Mouse (Mus musculus): ENCODE results near the gene Ripk1. TPM values are rescaled to one million over a fixed set of nuclear protein-coding genes. Genes with fewer than 3 reads are reported as not detected.
A peak's percentile ranks its signal among the peaks of the same experiment; 100 is the strongest.

Gene Ripk1
- polyA plus RNA-seq (2014; fragmentation: Nextera tagmentation; extraction: Ambion mirVana): 5.2 and 7.9 TPM in 2 replicates

- Histone ChIP-seq H3K4me2 (ENCODE audit: low read depth, low read length) (peak within 1 kb of the TSS; percentile 83), H3K9ac (replicated peaks; ENCODE audit: low read depth, low read length) (peak within 1 kb of the TSS; percentile 90), H3K27ac (ENCODE audit: low read depth, low read length) (peak within 1 kb of the TSS; percentile 88), H3K9me3 (ENCODE audit: control insufficient read depth, low read length) (no peaks in the 10 kb centered on the region), H3K36me3 (ENCODE audit: control insufficient read depth, insufficient read depth, low read length) (no peaks in the 10 kb centered on the region), H3K4me1 (ENCODE audit: control insufficient read depth, insufficient read depth, low read length) (no peaks in the 10 kb centered on the region), H3K27me3 (ENCODE audit: control insufficient read depth, insufficient read depth, low read length) (no peaks in the 10 kb centered on the region), H3K4me3 (ENCODE audit: low read depth, low read length) (peak within 1 kb of the TSS; percentile 96)
- peak; percentile 96 for ATAC-seq (ENCODE audit: low read depth)
- under 1% methylated on average over 86 of the region's 92 CpGs for WGBS
Measured at GRCm38 (mm10) chr13:34002058-34003006, at the start of gene Ripk1, which contains the start of gene Serpinb6a. TSS of gene Ripk1 (plus strand) at chr13:34002363. TSS of gene Serpinb6a (minus strand) at chr13:34002794.

DNA sequence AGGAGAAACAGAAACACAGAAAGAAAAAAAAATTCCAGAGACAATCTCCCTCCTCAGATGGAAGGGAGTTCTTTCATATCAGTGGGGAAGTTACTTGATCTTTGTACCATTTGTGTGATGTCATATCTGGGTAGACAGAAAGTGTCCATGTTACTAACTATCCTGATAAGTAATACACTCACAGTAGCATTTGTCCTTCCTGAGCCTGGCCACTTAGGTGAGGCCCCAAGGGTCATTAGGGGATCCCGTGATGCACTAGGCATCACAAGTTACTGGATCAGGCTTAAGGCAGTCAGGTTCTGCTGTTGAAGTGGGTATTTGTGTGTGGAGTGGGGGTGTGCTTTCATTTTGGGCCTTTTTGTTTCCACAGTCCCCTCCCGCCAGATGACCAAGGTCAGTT lies 49.2 kb upstream of the Ripk1 start:
- Histone ChIP-seq H3K27me3 (ENCODE audit: control insufficient read depth, insufficient read depth, low read length) (no peaks in the 10 kb centered on the region), H3K4me1 (ENCODE audit: control insufficient read depth, insufficient read depth, low read length) (no peaks in the 10 kb centered on the region), H3K9me3 (ENCODE audit: control insufficient read depth, low read length) (no peaks in the 10 kb centered on the region), H3K4me3 (ENCODE audit: low read depth, low read length) (no peak overlapping the region), H3K4me2 (ENCODE audit: low read depth, low read length) (no peak overlapping the region), H3K9ac (replicated peaks; ENCODE audit: low read depth, low read length) (no peak overlapping the region), H3K36me3 (ENCODE audit: control insufficient read depth, insufficient read depth, low read length) (no peaks in the 10 kb centered on the region), H3K27ac (ENCODE audit: low read depth, low read length) (no peak overlapping the region)
- no peak for ATAC-seq (ENCODE audit: low read depth)
- 90% methylated on average over 2 of the region's 2 CpGs for WGBS

DNA sequence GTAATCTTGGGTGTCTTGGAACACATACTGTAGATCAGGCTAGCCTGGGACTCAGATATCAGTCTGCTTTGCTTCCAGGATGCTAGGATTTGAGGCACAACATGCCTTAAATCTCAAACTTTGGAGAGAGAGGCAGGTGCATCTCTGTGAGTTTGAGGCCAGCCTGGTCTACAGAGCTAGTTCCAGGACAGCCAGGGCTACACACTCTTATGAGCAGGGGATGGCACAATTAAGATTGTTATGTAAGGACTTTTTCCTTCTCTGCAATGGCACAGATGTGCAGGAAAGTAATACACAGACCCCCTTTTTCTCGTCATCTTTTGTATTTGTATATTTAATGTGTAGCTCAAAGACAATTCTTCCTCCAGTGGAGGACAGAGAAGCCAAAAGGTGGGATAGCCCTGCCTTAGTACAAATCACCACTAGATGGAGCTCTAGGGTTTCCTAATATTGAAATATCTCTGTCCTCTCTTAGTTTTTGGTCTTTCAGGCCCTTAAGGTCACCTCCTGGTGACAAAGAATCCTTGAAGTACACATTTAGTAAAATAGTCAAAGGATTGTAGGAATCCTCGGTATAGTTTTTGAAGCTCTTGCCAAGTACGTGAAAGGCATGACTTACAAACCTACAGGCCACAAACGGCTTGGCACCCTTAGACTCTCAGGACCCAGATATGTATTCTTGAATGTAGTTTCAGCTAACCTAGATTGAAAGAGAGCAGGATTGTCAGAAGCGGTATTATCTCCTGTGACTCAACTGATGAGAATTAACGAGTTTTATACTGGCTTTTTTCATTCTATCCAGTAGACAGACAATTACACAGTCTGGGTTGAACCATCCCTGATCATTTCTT lies 45.4 kb upstream of the Ripk1 start:
- ATAC-seq (ENCODE audit: low read depth): peak; percentile 80
- H3K36me3 ChIP-seq (ENCODE audit: control insufficient read depth, insufficient read depth, low read length): no peaks in the 10 kb centered on the region
- 43% methylated on average over 6 of the region's 6 CpGs for WGBS

GRCm38 (mm10) chr13:33959771-33960170 lies 42.4 kb upstream of the Ripk1 start:
- no peak overlapping the region for H3K9ac ChIP-seq (replicated peaks; ENCODE audit: low read depth, low read length)
- 91% methylated on average over 2 of the region's 2 CpGs for WGBS
- no peak for ATAC-seq (ENCODE audit: low read depth)

More for the DNA sequence above, 45.4 kb upstream of the Ripk1 start:
- Histone ChIP-seq H3K9ac (replicated peaks; ENCODE audit: low read depth, low read length) (no peak overlapping the region), H3K4me3 (ENCODE audit: low read depth, low read length) (no peak overlapping the region), H3K27me3 (ENCODE audit: control insufficient read depth, insufficient read depth, low read length) (no peaks in the 10 kb centered on the region), H3K4me1 (ENCODE audit: control insufficient read depth, insufficient read depth, low read length) (no peaks in the 10 kb centered on the region), H3K27ac (ENCODE audit: low read depth, low read length) (no peak overlapping the region), H3K4me2 (ENCODE audit: low read depth, low read length) (no peak overlapping the region), H3K9me3 (ENCODE audit: control insufficient read depth, low read length) (no peaks in the 10 kb centered on the region)

DNA sequence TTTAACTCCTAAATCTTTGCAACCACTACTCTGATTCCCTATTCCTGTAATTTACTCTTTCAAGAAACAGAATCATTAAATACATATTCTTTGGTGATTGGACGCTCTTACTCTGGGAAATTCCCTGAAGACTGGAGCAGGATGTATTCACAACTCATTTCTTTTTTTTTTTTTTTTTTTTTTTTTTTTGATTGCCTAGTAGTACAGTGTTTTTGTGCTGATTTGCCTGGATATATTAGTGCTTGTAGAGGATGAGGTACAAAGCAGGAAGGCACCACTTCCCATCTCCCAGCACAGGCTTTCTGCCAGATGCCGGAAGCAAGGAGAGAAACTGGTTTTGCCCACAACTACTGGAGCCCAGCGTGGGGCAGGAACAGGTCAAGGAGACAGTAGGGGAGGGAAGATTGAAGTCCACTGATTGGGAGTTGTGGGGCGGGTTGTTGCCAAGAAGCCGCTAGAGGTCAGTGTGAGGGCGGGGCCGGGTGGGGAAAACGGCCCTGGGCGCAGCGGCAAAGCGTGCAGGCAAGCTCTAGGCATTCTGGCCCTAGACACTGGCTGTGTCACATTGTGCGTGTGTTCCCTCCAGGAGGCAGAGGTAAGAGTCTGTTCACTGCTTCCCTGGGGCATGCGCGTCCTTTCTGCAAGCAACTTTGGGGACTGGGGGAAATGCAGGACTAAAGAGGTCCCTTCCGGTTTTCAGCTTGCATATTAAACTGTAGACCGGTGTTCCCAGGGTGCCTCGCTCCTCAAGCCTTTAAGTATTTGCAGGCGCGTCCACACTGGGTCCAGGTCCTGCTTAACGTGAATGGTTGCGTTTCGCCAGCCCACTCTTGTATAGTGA lies 37.7 kb upstream of the Ripk1 start, which contains the start of gene Nqo2:
TSS of gene Nqo2 (plus strand) at position 482 of the 841 bp plus-strand sequence.
- ATAC-seq (ENCODE audit: low read depth): peak; percentile 92
- WGBS: 4% methylated on average over 22 of the region's 22 CpGs

More at GRCm38 (mm10) chr13:33959771-33960170, 42.4 kb upstream of the Ripk1 start:
- Histone ChIP-seq H3K4me2 (ENCODE audit: low read depth, low read length) (no peak overlapping the region), H3K4me3 (ENCODE audit: low read depth, low read length) (no peak overlapping the region), H3K9me3 (ENCODE audit: control insufficient read depth, low read length) (no peaks in the 10 kb centered on the region), H3K27ac (ENCODE audit: low read depth, low read length) (no peak overlapping the region), H3K4me1 (ENCODE audit: control insufficient read depth, insufficient read depth, low read length) (no peaks in the 10 kb centered on the region), H3K36me3 (ENCODE audit: control insufficient read depth, insufficient read depth, low read length) (no peaks in the 10 kb centered on the region), H3K27me3 (ENCODE audit: control insufficient read depth, insufficient read depth, low read length) (no peaks in the 10 kb centered on the region)

GRCm38 (mm10) chr13:33965056-33966024 lies 36.8 kb upstream of the Ripk1 start:
- Histone ChIP-seq H3K4me3 (ENCODE audit: low read depth, low read length) (peak overlapping the region; percentile 44), H3K9me3 (ENCODE audit: control insufficient read depth, low read length) (no peaks in the 10 kb centered on the region), H3K27ac (ENCODE audit: low read depth, low read length) (peak overlapping the region; percentile 70), H3K9ac (replicated peaks; ENCODE audit: low read depth, low read length) (peak overlapping the region; percentile 54), H3K36me3 (ENCODE audit: control insufficient read depth, insufficient read depth, low read length) (no peaks in the 10 kb centered on the region), H3K27me3 (ENCODE audit: control insufficient read depth, insufficient read depth, low read length) (no peaks in the 10 kb centered on the region), H3K4me1 (ENCODE audit: control insufficient read depth, insufficient read depth, low read length) (0 out of 2 replicates have a peak, but pooled peaks cover 5% of the 10 kb centered on the region), H3K4me2 (ENCODE audit: low read depth, low read length) (peak overlapping the region; percentile 61)
- 28% methylated on average over 14 of the region's 14 CpGs for WGBS
- ATAC-seq (ENCODE audit: low read depth): no peak

More for the DNA sequence above, 37.7 kb upstream of the Ripk1 start, which contains the start of gene Nqo2:
- peak within 1 kb of the TSS; percentile 54 for H3K9ac ChIP-seq (replicated peaks; ENCODE audit: low read depth, low read length)
- H3K4me1 ChIP-seq (ENCODE audit: control insufficient read depth, insufficient read depth, low read length): 0 out of 2 replicates have a peak, but pooled peaks cover 5% of the 10 kb centered on the region
- H3K27me3 ChIP-seq (ENCODE audit: control insufficient read depth, insufficient read depth, low read length): no peaks in the 10 kb centered on the region
- H3K27ac ChIP-seq (ENCODE audit: low read depth, low read length): peak within 1 kb of the TSS; percentile 70
- no peaks in the 10 kb centered on the region for H3K9me3 ChIP-seq (ENCODE audit: control insufficient read depth, low read length)
- H3K4me2 ChIP-seq (ENCODE audit: low read depth, low read length): peak within 1 kb of the TSS; percentile 61
- peak within 1 kb of the TSS; percentile 44 for H3K4me3 ChIP-seq (ENCODE audit: low read depth, low read length)
- H3K36me3 ChIP-seq (ENCODE audit: control insufficient read depth, insufficient read depth, low read length): no peaks in the 10 kb centered on the region

DNA sequence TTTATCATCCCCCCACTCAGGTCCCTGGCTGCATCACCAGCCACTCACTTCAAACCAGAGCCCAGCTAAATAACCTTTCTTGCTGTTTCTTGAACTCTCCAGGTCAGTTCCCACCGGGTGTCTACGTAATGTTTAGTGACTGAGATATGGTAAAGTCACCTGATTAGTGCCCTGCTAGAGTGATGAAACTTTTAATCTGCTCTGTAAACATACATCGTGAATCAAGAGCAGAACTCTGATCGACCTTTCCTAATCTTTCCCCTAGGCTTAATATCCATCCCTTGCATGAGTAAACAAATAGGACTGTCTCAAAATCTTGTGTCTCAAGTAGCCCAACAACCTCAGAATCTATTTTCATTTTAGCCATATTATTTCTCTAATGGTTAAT lies 36.1 kb upstream of the Ripk1 start:
- Histone ChIP-seq H3K27ac (ENCODE audit: low read depth, low read length) (no peak overlapping the region), H3K4me2 (ENCODE audit: low read depth, low read length) (no peak overlapping the region), H3K36me3 (ENCODE audit: control insufficient read depth, insufficient read depth, low read length) (no peaks in the 10 kb centered on the region), H3K9ac (replicated peaks; ENCODE audit: low read depth, low read length) (no peak overlapping the region), H3K4me3 (ENCODE audit: low read depth, low read length) (no peak overlapping the region), H3K9me3 (ENCODE audit: control insufficient read depth, low read length) (no peaks in the 10 kb centered on the region), H3K4me1 (ENCODE audit: control insufficient read depth, insufficient read depth, low read length) (0 out of 2 replicates have a peak, but pooled peaks cover 5% of the 10 kb centered on the region), H3K27me3 (ENCODE audit: control insufficient read depth, insufficient read depth, low read length) (no peaks in the 10 kb centered on the region)
- no peak for ATAC-seq (ENCODE audit: low read depth)
- WGBS: 77% methylated on average over 4 of the region's 4 CpGs

Data from neural tube, embryonic 14.5 days (tissue).